Mouse (Mus musculus) megakaryocyte, embryonic 14.5 days (primary cell): ENCODE results near the gene Mzt1.

Experiments used
- FLI1 ChIP-seq: IDR thresholded peaks from 2 replicates; pipeline ENCODE4 v1.6.1; 2012; ENCODE audit warnings: low read length, inconsistent platforms, mixed read lengths
- GATA1 ChIP-seq: IDR thresholded peaks from 3 replicates; pipeline ENCODE4 v1.6.1; 2012; ENCODE audit warnings: mixed read lengths, low read length, inconsistent platforms, borderline replicate concordance

DNA sequence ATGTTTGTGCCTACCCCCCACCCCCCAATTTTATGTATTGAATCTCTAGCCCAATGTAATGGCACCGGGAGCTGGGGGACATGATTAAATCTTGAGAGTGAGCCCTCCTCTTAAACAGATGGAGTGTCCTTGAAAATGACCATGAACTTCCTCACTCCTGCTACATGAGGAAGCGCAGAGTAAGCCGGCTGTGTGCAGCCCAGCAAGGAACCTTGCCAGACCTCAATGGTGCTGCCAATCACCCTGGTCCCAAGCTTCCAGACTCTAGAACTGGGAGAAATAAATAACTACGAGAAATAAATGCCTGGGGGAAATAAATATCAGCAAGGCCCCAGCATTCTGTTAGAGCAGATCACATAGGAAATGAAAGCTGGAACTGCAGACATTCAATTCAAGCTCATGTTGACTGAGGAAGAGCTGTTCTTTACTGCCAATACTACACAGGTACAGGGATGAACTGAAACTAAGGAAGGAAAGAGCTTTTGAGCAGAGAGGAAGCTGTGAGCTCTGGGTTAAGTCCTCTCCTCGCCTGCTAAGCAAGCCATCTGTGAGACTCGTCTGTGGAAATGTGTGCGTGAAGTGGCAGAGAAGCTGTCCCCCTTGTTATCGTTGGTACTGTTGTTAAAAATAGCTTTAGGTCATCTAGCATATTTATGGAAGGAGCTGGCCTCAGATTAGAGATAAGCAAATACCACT, 35.6 kb downstream of the Mzt1 start:
- TF ChIP-seq GATA1, result no peak
- TF ChIP-seq FLI1, result no peak
